Mouse (Mus musculus) retina, adult 2 months (tissue): ENCODE results near the gene Upp2.

ENCODE experiments used
- DNase-seq: peaks from one replicate; pipeline ENCODE4 v3.0.0-alpha.2; 2012; ENCODE audit warnings: low read depth, low spot score

The Upp2 gene

DNA sequence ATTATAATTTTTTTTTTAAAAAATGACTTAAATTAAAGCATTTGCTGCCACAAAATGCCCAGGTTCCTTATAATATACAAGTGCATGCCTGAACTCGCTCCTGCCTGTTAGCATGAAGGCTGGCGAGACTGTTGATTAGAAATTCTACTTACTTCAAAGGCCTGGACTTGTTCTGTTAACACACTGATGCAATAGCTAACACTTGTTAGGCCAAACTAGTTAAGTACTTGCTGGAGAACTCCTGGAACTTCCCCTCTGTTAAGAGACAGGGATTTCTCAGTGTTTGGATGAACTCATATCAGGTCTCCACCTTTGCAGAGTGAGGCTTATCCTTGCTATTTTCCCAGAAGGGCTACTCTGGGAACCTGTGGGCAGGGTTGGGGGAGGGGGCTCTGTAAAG is 105.4 kb downstream of the Upp2 start:
- no peak for DNase-seq

DNA sequence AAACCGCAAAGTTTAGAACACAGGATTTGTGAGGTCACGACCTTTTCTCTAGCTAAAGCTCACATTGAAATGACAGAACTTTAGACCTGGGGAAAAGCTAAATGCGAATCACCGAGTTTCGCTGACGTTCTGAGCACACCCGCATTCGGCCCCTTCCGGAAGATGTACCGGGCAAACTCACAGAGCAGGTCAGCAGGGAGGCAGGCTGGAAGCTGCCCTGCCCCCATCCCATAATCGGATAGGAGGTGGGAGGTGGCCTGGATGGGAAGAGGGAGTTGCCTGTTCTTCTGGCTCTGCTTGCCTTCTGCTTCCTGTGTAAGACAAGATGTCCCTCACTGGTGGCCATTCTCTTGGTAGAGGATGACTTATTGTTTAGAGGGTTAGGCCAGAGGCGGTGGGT is 112.9 kb downstream of the Upp2 start:
- DNase-seq, result no peak

GRCm38 (mm10) chr2:58680794-58681193 is 113.7 kb downstream of the Upp2 start:
- DNase-seq, result no peak

DNA sequence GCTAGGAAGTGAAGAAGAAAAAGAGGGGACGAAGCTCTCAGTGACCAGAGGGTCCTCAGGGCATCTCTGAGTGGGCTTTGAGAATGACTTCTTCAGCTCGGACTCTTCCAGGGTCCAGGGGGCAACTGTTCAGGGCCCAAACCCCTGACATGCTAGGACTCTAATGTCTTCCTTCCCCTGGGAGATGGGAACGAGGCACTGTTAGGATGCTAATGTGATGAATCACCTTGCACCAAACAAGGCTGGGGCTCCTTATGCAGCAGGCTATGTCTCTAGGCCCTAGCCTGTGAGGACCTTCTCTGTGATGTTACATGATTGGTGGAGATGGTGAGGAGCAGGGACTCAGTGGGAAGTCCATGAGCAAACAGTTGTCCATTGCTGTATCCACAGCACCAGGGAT is 114.3 kb downstream of the Upp2 start:
- no peak for DNase-seq

- DNase-seq, result no peak
Observed at GRCm38 (mm10) chr2:58697501-58697900, 130.4 kb downstream of the Upp2 start.

DNA sequence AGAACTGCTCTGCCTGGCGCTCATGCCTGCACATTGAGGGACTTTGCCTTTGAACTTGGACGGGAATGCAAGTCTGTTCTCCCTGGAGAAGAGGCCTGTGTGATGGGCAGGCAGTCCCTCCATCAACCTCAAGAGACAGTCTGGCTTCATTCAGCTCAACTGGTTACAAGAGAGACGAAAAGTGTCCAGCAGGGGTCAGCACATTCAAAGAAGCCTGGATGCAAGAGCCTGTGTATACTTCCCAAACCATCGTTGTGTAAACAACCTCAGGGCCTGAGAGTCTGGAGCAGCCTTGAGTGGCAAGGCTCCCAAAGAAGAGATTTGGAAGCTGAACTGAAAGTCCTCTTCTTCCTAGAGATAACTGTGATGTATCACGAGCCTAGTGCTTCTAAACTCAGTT is 132.8 kb downstream of the Upp2 start:
- DNase-seq, result peak; percentile 33

DNA sequence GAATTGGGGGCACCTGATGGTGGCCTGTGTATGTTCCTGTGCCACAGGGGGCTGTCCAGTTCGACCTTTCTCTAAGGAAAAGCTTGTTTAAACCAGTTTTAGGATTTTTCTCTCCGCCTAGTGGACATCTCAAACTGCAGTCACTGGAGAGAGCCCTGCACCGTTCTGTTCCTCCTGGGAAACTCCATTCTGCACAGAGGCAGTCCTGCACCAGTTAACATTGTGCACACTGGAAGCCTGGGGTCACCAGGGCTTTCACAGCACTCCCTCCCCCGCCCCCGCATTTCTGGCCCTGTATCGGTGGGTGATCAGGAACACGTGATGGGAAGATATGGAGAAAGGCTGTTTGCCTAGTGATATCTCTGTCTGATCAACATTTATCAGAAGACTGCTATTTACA is 133.3 kb downstream of the Upp2 start:
- DNase-seq, result no peak

GRCm38 (mm10) chr2:58701627-58702026 is 134.5 kb downstream of the Upp2 start:
- no peak for DNase-seq

- no peak for DNase-seq
Observed at GRCm38 (mm10) chr2:58703226-58703625, 136.1 kb downstream of the Upp2 start.

- DNase-seq, result no peak
Observed at GRCm38 (mm10) chr2:58703646-58704045, 136.5 kb downstream of the Upp2 start.

GRCm38 (mm10) chr2:58704576-58704975 is 137.5 kb downstream of the Upp2 start:
- no peak for DNase-seq

DNA sequence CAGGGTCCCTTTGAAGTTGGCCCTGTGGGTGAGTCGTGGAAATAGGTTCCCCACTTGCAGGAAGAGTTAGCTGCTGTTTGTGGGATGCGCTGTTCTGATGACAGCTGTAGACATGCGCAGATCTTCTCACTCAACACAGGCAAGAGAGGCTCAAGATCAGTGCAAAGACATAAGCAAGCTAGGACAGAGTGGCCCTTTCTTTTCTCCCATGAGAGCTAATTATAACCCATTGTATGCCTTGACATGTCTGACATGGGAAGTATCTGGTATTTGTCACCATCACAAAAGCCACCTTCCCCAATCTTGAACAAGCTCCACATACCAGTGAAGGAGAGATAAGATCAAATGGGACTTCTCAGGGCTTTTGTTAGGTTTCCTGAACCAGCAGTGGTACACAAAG is 140.6 kb downstream of the Upp2 start:
- DNase-seq, result no peak

DNA sequence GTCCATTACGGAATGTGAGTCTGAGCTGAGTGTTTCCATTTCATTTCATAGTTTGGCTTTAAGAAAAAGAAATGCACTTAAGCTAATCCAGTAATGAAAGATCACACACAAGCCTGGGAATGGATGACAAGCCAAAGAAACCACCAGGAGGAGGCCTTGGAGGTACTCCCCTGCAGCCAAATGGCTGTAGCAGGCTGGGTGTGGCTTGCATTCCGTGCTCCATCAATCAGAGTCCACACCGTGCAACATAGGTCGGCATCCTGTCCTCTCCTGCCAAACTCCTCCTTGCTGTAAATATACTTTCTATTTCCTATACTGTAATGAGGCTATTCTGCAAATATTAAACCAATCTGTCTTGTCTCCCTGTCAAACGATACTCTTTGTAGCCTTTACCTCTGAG is 143.1 kb downstream of the Upp2 start:
- DNase-seq, result no peak

DNA sequence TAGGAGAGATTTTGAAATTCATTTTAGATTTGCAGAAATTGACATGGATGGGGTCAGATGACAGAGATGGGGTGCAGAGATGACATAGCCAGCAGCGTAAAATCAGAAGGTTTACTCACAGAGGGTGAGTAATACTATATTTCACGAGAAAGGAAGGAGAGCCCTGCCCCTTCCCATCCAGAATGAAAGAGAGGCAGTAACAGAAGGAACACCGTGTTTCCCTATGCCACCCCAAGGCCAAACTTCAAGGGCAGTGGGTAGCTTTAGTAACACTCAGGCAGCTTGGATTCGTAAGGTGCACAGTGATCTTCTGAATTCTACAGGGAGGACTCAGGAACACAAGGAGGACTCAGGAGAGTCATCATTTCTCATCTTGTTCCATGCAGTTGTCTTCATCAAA is 144.0 kb downstream of the Upp2 start:
- DNase-seq, result no peak

DNA sequence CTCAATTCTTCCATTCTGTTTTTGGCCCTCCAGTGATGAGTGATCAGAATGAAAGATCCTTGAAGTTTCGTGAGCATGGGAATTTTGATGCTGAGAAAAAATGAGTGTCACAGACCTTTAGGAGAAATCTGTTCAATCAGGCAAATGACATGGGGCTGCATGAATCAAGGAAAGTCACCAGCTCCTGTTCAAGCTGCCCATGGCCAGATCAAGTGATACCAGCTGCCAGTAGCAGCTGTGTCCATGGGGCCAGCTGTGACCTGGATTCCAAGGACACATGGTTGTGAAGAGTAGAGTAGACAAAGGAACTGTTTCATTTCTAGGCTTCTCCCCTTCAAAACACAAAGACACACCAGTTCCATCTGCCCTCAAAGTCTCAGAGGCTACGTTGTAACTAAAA is 144.4 kb downstream of the Upp2 start:
- no peak for DNase-seq

DNA sequence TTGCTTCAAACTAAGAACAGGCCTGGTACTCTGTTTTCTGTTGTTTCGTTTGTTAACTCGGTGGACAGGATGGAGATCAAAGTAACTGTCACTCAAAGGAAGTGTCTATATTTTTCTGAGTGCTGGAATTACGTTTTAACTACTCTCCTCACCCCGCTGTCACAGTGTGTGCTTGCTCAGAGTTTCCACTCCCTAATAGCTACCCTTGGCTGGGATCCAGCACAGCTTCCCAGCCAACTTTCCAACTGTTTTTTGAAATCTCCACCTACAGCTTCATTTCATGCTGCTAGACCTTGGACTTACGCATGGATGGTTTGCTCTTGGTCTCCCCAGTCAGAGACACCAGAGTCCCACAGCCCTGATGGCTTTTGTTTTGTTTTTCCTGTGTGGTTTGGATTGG is 144.8 kb downstream of the Upp2 start:
- DNase-seq, result no peak

DNA sequence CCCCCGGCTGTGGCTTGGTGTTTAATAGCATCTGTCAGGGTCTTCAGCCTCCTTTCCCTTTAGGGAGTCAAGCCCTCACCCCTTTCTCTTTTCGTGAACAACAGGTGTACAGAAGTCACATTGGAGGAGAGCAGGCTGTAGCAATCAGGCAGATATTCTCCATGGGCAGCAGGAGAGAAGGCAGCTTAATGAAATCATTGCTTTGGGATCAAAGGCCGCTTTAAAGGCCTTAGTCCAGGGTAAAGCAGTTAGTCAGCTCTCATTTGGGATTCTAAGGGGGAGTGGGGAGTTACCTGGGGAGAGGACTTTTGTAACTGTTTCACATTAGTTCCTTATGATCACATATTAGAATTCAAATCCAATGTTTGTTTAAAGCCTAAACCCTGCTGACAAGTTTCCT is 150.8 kb downstream of the Upp2 start:
- no peak for DNase-seq

GRCm38 (mm10) chr2:58737192-58737820 is 170.2 kb downstream of the Upp2 start:
- DNase-seq, result no peak

DNA sequence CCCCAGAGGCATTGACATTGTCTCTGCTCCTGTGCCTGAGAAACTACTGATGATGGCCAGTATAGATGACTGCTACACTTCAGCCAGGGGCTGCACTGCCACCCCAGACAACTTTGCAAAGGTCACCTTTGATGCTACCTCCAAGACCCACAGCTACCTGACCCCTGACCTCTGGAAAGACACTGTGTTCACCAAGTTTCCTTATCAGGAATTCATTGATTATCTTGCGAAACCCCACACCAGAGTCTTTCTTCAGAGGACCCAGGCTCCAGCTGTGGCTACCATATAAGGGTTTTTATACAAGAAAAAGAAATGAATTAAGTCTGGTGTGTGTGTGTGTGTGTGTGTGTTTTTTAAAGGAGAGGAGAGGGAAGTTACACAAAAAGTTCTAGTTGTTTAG is 174.1 kb downstream of the Upp2 start:
- DNase-seq, result no peak

- DNase-seq, result no peak
Observed at GRCm38 (mm10) chr2:58742026-58742425, 174.9 kb downstream of the Upp2 start.

- DNase-seq, result no peak
Observed at GRCm38 (mm10) chr2:58743446-58743845, 176.3 kb downstream of the Upp2 start.

DNA sequence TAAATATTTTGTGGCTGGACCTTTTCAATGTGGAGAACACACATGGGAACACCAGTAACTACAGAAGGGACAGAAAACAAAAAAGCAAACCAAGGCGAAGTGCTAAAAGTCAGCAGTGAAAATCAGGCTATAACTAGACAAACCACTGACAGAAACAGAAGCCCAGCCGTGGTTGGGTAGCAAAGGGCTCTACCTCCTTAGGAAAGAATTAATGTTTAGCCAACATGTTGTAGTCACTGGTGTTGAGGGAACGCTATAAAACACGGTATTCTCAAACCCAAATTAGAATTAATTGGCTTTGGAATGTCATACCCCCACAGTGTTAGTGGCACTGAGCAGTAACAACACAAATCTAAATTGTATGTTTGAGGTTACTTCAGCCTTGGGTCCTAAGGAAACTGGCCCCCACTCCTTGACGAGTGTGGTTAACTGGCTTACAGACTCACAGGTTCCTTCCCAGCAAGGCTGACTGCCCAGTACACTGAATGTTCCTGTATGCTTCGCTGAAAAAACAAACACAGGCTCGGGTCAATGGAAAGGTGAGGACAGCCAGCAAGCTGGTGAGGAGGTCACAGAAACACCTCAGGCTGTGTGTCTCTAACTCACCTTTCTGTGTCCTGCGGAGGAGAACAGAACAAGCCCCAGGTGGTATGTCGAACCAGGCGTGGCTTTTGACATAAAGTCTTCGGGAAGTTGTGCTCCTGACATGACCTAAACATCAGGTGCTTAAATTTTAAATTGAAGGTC is 180.6 kb downstream of the Upp2 start:
- no peak for DNase-seq

DNA sequence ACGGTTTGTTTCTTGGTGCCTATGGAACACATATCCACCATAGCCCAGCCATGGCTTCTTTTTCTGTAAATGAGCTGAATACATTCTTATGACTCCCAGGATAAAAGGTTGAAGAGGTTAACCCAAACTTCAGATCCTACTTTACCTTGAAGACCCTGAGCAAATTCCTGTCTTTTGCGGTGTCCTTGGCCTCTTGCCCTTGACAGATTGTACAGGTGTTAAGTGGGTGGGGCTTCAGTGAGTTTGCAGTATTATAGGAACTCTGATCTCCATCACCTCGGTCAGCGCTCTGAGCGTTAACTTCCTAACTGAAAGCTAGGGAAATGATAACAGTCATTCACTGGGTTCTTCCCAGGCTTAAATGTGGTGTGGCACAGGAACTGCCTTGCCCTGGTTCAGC is 181.2 kb downstream of the Upp2 start:
- no peak for DNase-seq

DNA sequence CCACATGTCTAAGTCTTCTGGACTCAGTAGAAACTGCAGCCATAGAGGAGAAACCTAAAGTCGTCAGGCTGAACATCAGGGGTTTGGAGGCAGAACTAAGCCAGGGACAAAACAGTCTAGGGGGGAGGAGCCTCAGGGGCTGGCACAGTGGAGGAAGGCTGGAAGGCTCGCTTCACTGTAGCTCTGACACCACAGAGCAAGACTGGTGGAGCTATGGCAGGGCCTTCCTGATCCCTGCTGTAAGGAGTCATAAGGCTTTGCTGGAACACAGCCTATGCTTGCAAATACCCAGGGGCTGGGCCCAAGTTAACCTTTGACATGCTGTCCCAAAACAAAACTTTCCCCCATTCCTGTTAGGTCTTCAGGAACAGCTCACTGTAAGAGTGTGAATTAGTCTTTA is 185.8 kb downstream of the Upp2 start:
- DNase-seq, result no peak
